Mouse (Mus musculus) stomach, embryonic 16.5 days (tissue): ENCODE measurements at regions not wholly inside any gene's neighbourhood (a gene's known extent, or its start where the extent isn't known, plus 50 kb on each side); places are given as distances from the start of the nearest gene placed in this dataset.
A peak's percentile ranks its signal among the peaks of the same experiment; 100 is the strongest.

Experiments used
- ATAC-seq: fragments of 200-750 bp; cut with Nextera tagmentation; 2 replicates; pipeline ENCODE4 v1.8.0; 2017; ENCODE audit warnings: moderate number of reproducible peaks, moderate TSS enrichment; ENCODE audit not compliant: insufficient read depth, low FRiP score
- H3K27ac ChIP-seq: fragments of 300-500 bp; sonication (generic); 2 replicates; pipeline ENCODE4 v1.5.1; 2014; ENCODE audit warnings: low read length
- H3K27me3 ChIP-seq: fragments of 300-500 bp; sonication (generic); 2 replicates; pipeline ENCODE4 v1.6.1; 2014; ENCODE audit warnings: low read length, control low read depth, mixed read lengths; ENCODE audit not compliant: control insufficient read depth, insufficient read depth
- H3K36me3 ChIP-seq: fragments of 300-500 bp; sonication (generic); 2 replicates; pipeline ENCODE4 v1.6.1; 2014; ENCODE audit warnings: low read length; ENCODE audit not compliant: control insufficient read depth, insufficient read depth
- H3K4me1 ChIP-seq: fragments of 300-500 bp; sonication (generic); 2 replicates; pipeline ENCODE4 v1.6.1; 2014; ENCODE audit warnings: low read length, control low read depth, mixed read lengths; ENCODE audit not compliant: control insufficient read depth, insufficient read depth
- H3K4me2 ChIP-seq: fragments of 300-500 bp; sonication (generic); 2 replicates; pipeline ENCODE4 v1.6.1; 2014; ENCODE audit warnings: low read depth, low read length, mixed read lengths
- H3K4me3 ChIP-seq: fragments of 300-500 bp; sonication (generic); replicated peaks from 2 replicates; pipeline ENCODE4 v1.5.1; 2014; ENCODE audit warnings: mild to moderate bottlenecking, low read length
- H3K9ac ChIP-seq: fragments of 300-500 bp; sonication (generic); 2 replicates; pipeline ENCODE4 v1.6.1; 2014; ENCODE audit warnings: low read length
- H3K9me3 ChIP-seq: fragments of 300-500 bp; sonication (generic); replicated peaks from 2 replicates; pipeline ENCODE4 v1.6.1; 2016; ENCODE audit warnings: low read length, control low read depth; ENCODE audit not compliant: control insufficient read depth
- WGBS: fragments of 180-500 bp; shearing (Covaris S2); extraction: QIAGEN DNeasy Blood & Tissue Kit; methylation state at CpG from one replicate; pipeline ENCODE4 v1.1.7; 2014; 5-methylcytosine and 5-hydroxymethylcytosine counted together

GRCm38 (mm10) chr8:82665131-82665530 is 108.8 kb downstream of the Zfp330 start:
- ATAC-seq, result no peak
- WGBS, result 91% methylated on average over 4 of the region's 4 CpGs

GRCm38 (mm10) chr8:82640502-82640901 is 133.5 kb downstream of the Zfp330 start:
- Histone ChIP-seq H3K27ac (no peak overlapping the region), H3K9me3 (no peaks in the 10 kb centered on the region)
- ATAC-seq, result no peak

More at GRCm38 (mm10) chr8:82665131-82665530, 108.8 kb downstream of the Zfp330 start:
- H3K4me2 ChIP-seq, result no peak overlapping the region
- H3K9ac ChIP-seq, result no peak overlapping the region
- H3K4me3 ChIP-seq, result no peak overlapping the region
- H3K9me3 ChIP-seq, result no peaks in the 10 kb centered on the region
- H3K27me3 ChIP-seq, result no peaks in the 10 kb centered on the region
- H3K4me1 ChIP-seq, result no peaks in the 10 kb centered on the region
- H3K27ac ChIP-seq, result no peak overlapping the region
- no peaks in the 10 kb centered on the region for H3K36me3 ChIP-seq

DNA sequence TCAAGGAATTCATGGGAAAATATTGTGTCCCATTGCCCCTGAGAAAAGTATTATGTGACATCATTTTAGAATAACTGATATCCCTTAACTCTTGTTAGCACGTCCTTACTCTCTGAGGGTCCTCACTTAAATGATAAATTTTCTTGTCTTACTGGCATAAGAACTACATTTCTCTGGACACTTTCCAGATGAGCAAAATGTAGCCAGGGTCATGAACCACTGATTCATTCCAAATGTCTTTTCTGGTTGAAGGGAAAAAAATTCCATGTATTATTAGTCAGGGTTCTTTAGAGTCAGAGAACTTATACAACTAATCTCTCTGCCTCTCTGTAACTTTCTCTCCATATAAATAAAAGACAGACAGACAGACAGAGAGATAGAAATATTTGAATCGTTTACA is 143.5 kb downstream of the Zfp330 start:
- Histone ChIP-seq H3K4me3 (no peak overlapping the region), H3K36me3 (no peaks in the 10 kb centered on the region), H3K4me1 (no peaks in the 10 kb centered on the region), H3K9me3 (no peaks in the 10 kb centered on the region), H3K27me3 (no peaks in the 10 kb centered on the region), H3K27ac (no peak overlapping the region), H3K4me2 (no peak overlapping the region), H3K9ac (no peak overlapping the region)
- 44% methylated on average over 2 of the region's 2 CpGs for WGBS
- ATAC-seq, result no peak

More at GRCm38 (mm10) chr8:82640502-82640901, 133.5 kb downstream of the Zfp330 start:
- no peaks in the 10 kb centered on the region for H3K36me3 ChIP-seq
- H3K9ac ChIP-seq, result no peak overlapping the region
- WGBS, result 58% methylated on average over 1 of the region's 1 CpGs
- H3K4me3 ChIP-seq, result no peak overlapping the region
- H3K4me2 ChIP-seq, result no peak overlapping the region
- H3K27me3 ChIP-seq, result no peaks in the 10 kb centered on the region
- no peaks in the 10 kb centered on the region for H3K4me1 ChIP-seq

- Histone ChIP-seq H3K27ac (no peak overlapping the region), H3K4me2 (no peak overlapping the region), H3K9ac (no peak overlapping the region), H3K4me1 (no peaks in the 10 kb centered on the region), H3K9me3 (no peaks in the 10 kb centered on the region), H3K27me3 (no peaks in the 10 kb centered on the region), H3K36me3 (no peaks in the 10 kb centered on the region), H3K4me3 (no peak overlapping the region)
- 84% methylated on average over 6 of the region's 6 CpGs for WGBS
- ATAC-seq, result no peak
Measured at GRCm38 (mm10) chr8:82623791-82624431, 150.0 kb downstream of the Zfp330 start.

GRCm38 (mm10) chr8:82618668-82619067 is 155.3 kb downstream of the Zfp330 start:
- WGBS, result 46% methylated on average over 1 of the region's 1 CpGs

GRCm38 (mm10) chr8:82601556-82601955 is 172.4 kb downstream of the Zfp330 start:
- no peak overlapping the region for H3K4me3 ChIP-seq
- H3K9me3 ChIP-seq, result no peaks in the 10 kb centered on the region
- WGBS, result 27% methylated on average over 3 of the region's 3 CpGs
- H3K36me3 ChIP-seq, result no peaks in the 10 kb centered on the region
- ATAC-seq, result peak; percentile 82
- no peak overlapping the region for H3K27ac ChIP-seq
- no peaks in the 10 kb centered on the region for H3K4me1 ChIP-seq
- H3K27me3 ChIP-seq, result no peaks in the 10 kb centered on the region
- H3K9ac ChIP-seq, result no peak overlapping the region
- no peak overlapping the region for H3K4me2 ChIP-seq

More at GRCm38 (mm10) chr8:82618668-82619067, 155.3 kb downstream of the Zfp330 start:
- no peak for ATAC-seq
- no peak overlapping the region for H3K27ac ChIP-seq
- H3K27me3 ChIP-seq, result no peaks in the 10 kb centered on the region
- H3K36me3 ChIP-seq, result no peaks in the 10 kb centered on the region
- no peak overlapping the region for H3K4me3 ChIP-seq
- H3K4me1 ChIP-seq, result no peaks in the 10 kb centered on the region
- H3K9me3 ChIP-seq, result no peaks in the 10 kb centered on the region
- H3K4me2 ChIP-seq, result no peak overlapping the region
- no peak overlapping the region for H3K9ac ChIP-seq

- no peaks in the 10 kb centered on the region for H3K9me3 ChIP-seq
- 0 out of 2 replicates have a peak, but pooled peaks have one; percentile 60 for ATAC-seq
- no peaks in the 10 kb centered on the region for H3K27me3 ChIP-seq
- no peaks in the 10 kb centered on the region for H3K4me1 ChIP-seq
- H3K4me2 ChIP-seq, result no peak overlapping the region
- no peak overlapping the region for H3K27ac ChIP-seq
- no peak overlapping the region for H3K9ac ChIP-seq
- H3K4me3 ChIP-seq, result no peak overlapping the region
- 68% methylated on average over 1 of the region's 1 CpGs for WGBS
- no peaks in the 10 kb centered on the region for H3K36me3 ChIP-seq
Measured at GRCm38 (mm10) chr8:82573434-82573833, 170.4 kb upstream of the Il15 start.

DNA sequence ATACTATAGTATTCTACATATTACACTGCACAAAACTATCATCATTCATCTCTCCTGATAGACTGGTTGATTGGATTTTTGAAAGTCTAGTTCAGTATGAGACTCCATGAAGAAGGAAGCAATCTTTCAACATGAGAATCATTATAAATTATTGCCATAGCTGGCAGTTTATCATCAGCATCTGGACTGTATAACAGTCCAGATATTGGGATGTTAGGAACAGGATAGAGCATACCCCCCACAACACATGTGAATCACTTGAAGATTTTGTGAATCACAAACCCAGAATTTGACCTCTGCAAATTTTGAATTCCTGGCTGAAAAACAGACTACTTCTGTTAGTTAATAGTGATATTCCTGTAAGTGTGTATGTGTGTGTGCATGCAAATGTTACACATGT is 135.1 kb upstream of the Il15 start:
- no peak overlapping the region for H3K4me3 ChIP-seq
- no peak for ATAC-seq
- no peak overlapping the region for H3K27ac ChIP-seq
- no peaks in the 10 kb centered on the region for H3K4me1 ChIP-seq
- no peak overlapping the region for H3K4me2 ChIP-seq
- H3K36me3 ChIP-seq, result no peaks in the 10 kb centered on the region
- no peak overlapping the region for H3K9ac ChIP-seq
- H3K27me3 ChIP-seq, result no peaks in the 10 kb centered on the region
- no peaks in the 10 kb centered on the region for H3K9me3 ChIP-seq

DNA sequence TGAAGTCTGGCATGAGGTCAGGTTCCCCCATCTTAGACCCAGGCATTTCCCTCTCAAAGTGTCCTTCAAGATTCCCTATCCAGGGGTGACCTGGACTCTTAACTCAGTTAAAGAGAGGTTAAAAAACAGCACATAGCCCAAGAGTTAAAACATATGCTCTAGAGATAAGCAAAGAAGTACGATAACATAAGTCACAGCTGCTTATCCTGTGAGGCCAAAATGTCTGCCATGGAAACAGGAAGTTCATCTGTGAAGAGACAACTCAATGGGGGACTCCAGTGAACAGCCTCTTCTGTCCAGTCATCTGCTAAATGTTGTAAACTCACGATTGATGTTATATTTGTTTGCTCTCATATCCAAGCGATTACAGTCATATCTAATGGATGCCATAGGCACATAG is 126.1 kb upstream of the Il15 start:
- Histone ChIP-seq H3K9ac (no peak overlapping the region), H3K36me3 (no peaks in the 10 kb centered on the region), H3K27ac (no peak overlapping the region), H3K4me1 (no peaks in the 10 kb centered on the region), H3K4me2 (no peak overlapping the region), H3K9me3 (no peaks in the 10 kb centered on the region), H3K27me3 (no peaks in the 10 kb centered on the region), H3K4me3 (no peak overlapping the region)
- 65% methylated on average over 3 of the region's 3 CpGs for WGBS
- ATAC-seq, result no peak
